Mouse (Mus musculus) neural tube, embryonic 11.5 days (tissue): ENCODE results near the gene Mrpl46. TPM values are rescaled to one million over a fixed set of nuclear protein-coding genes. Genes with fewer than 3 reads are reported as not detected.

Experiments
- polyA plus RNA-seq: library from polyadenylated mRNA; unstranded; fragments of >200 nt; fragmentation: Nextera tagmentation; extraction: Ambion mirVana; gene quantifications from 2 replicates; pipeline ENCODE4 v1.2.1, GENCODE M21; 2014

Gene Mrpl46
- polyA plus RNA-seq, 1 experiment from 2014 or later, result 66.9 TPM

Other genes starting within 250 kb of the Mrpl46 start
- 11.2 and 12.3 TPM in 2 replicates for gene Ntrk3, start 45.5 kb downstream of the Mrpl46 start, polyA plus RNA-seq
- gene Mrps11, start 412 bp downstream of the Mrpl46 start, polyA plus RNA-seq, result 83.6 and 88.1 TPM in 2 replicates
- 22.0 and 22.2 TPM in 2 replicates for gene Det1, start 63.7 kb upstream of the Mrpl46 start, polyA plus RNA-seq
- gene Aen, start 112.3 kb upstream of the Mrpl46 start, polyA plus RNA-seq, result 49.1 and 52.5 TPM in 2 replicates
- gene Isg20, start 129.9 kb upstream of the Mrpl46 start, polyA plus RNA-seq, result 0.45 and 0.49 TPM in 2 replicates